Mouse (Mus musculus): ENCODE results near the gene Vmn2r21.
"Not testable (repeated sequence)": the region's sequence is repeated elsewhere in the genome, so short reads cannot be mapped to it uniquely, and the experiment has no call there.

Gene Vmn2r21

GRCm38 (mm10) chr6:123533306-123533705, at the start of gene Vmn2r21:
Gene Vmn2r21, minus strand, starts transcription at chr6:123533406.
- not testable (repeated sequence) for DNase-seq (ENCODE audit: low read depth in 1 of 2, low spot score in 2 of 2)

GRCm38 (mm10) chr6:123574698-123575097, 41.5 kb upstream of the Vmn2r21 start:
- not testable (repeated sequence) for DNase-seq (ENCODE audit: low read depth in 1 of 2, low spot score in 2 of 2)

GRCm38 (mm10) chr6:123539755-123540154, 6.5 kb upstream of the Vmn2r21 start:
- DNase-seq (ENCODE audit: low read depth in 1 of 2, low spot score in 2 of 2) = not testable (repeated sequence)

GRCm38 (mm10) chr6:123522263-123523011, 10.8 kb downstream of the Vmn2r21 start:
- DNase-seq (ENCODE audit: low read depth in 1 of 2, low spot score in 2 of 2) = not testable (repeated sequence)

GRCm38 (mm10) chr6:123473045-123473444, 60.2 kb downstream of the Vmn2r21 start:
- DNase-seq (ENCODE audit: low read depth in 1 of 2, low spot score in 2 of 2) = not testable (repeated sequence)

- DNase-seq (ENCODE audit: low read depth in 1 of 2, low spot score in 2 of 2) = not testable (repeated sequence)
These were observed 60.7 kb downstream of the Vmn2r21 start for GRCm38 (mm10) chr6:123472458-123472987.

- DNase-seq (ENCODE audit: low read depth in 1 of 2, low spot score in 2 of 2) = not testable (repeated sequence)
These were observed 64.6 kb downstream of the Vmn2r21 start for GRCm38 (mm10) chr6:123468651-123469050.

All from monocyte, adult 2 months (primary cell).